Mouse (Mus musculus): ENCODE data around the gene Pabpn1l.
A peak's percentile ranks its signal among the peaks of the same experiment; 100 is the strongest.

Gene Pabpn1l

GRCm38 (mm10) chr8:122616181-122616905 lies 6.2 kb downstream of the Pabpn1l start:
- peak; percentile 46 to 58 for DNase-seq

DNA sequence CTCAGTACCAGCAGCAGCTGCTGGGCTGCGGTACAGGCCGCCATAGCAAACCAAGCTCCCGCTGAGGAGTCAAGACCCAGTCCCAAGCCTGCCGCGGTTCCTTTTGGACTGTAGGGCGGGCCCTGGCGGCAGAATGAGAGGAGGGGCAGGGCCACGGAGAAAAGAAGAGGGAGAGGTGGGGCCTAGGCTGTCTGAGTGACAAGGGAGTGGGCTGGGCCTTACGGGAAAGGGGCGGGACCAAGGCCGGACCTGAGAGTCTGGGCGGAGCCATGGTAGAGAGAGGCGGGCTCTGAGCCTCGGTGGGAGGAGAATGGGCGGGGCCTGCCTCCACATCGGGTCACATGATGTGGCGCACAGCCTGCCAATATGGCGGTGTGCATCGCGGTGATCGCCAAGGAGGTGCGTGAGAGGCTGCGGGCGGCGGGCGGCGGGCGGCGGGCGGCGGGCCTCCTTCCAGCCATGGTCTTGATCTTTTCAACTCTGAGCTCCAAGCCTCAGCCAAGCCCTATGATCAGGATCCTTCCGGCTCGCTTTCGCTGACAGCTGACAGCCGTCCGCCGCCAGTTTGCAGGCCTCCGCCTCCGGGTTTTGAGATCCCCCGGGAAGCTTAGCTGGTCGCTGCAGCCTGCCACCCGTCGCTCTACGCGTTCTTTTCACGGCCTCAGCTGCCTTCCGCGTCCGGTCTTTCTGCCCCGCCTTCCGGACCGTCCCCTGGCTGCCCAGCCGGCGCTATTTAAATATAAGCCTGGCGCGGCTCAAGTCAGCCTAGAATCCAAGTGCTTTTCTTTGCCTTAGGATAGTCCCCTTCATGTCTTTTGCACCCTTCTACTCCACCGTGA lies 11.0 kb downstream of the Pabpn1l start, which contains the start of the genes Galns and Trappc2l:
Gene Galns (minus strand): TSS at position 169 of the 839 bp plus-strand sequence.
Gene Trappc2l (plus strand): TSS at position 346 of the 839 bp plus-strand sequence.
- DNase-seq, result peak; percentile 97 to 98

DNA sequence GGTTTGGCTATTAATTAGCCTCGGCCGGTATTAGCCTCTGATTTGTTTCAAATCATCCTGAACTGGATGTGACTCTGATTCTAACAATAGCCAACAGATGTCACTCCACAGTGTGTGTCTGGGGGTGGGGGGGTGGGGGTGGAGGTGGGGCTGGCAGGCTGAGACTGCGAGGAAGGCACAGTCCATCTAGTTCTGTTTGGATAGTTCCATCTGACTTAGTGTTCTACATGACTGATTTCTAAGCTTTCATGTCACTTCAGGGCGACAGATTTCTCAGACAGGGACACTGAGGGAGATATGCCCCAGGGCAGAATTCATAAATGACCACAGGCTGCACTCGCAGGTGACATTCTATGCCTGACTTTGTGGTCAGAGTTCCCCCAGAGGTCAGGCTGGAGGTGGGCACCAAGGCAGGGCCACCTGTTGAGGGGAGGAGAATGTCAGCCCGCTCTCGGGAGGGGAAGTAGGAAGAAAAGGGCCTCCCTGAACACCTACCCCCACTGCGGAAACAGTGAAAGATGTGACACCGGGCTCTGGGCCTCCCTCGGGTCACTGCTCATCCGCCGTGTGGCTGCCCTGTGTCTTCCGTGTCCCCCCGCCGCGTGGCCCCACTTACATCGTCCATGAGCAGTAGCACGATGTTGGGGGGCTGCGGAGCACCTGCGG lies 11.8 kb downstream of the Pabpn1l start:
- no peak for DNase-seq

GRCm38 (mm10) chr8:122610209-122610608 lies 12.3 kb downstream of the Pabpn1l start:
- no peak for DNase-seq

DNA sequence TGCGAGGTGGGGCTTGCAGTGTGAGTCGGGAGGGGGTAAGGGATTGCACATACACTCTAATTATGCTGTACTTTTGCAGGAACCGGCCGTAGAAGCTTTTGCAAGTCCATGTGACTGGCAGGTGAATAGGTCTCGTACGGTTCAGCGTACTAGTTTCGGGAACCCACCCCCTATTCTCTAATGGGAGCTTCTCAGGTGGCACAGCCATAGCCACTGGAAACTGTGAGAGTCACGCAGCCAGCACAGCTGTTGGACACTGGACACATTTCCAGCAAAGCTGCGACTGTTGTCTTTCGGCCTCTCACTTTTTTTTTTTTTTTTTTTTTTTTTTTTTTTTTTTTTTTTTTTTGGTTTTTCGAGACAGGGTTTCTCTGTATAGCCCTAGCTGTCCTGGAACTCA lies 15.7 kb downstream of the Pabpn1l start:
- DNase-seq, result no peak

DNA sequence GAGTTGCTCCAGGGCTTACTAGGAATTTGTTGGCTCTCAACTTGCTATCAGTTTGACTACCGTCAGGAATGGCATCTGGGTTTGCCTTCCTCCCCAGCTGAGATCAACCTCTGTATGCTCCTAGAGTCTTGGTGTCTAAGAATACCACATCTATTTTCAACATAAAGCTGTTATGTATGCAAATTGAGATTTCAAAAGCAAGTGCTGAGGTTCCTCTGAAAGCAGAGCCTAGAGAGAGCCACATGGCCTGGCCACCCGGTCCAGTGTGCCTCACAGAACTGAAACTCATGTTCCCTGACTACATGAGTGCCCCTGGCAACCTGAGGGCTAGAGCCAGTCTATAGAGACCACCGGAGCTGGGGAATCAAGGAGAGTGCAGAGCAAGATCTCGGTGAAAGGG lies 17.2 kb downstream of the Pabpn1l start:
- no peak for DNase-seq

DNA sequence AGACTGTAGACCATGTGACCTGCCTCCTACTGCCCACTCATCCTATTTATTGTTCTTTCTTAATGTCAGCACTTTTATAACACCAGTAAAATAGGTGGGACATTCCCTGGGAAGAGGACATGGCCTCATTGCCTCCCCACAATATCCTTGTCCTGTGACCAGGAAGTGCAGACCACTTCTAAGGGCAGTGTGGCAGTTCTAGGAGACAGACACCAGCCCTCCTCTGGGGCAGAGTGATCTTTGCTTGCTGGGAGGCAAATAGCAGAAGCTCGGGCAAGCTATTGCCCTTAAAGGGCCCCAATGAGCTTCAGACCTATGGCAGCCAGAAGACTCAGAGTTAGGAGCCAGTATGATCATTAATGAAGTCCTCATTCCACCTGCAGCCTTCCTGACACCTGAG lies 17.9 kb downstream of the Pabpn1l start:
- no peak for DNase-seq

DNA sequence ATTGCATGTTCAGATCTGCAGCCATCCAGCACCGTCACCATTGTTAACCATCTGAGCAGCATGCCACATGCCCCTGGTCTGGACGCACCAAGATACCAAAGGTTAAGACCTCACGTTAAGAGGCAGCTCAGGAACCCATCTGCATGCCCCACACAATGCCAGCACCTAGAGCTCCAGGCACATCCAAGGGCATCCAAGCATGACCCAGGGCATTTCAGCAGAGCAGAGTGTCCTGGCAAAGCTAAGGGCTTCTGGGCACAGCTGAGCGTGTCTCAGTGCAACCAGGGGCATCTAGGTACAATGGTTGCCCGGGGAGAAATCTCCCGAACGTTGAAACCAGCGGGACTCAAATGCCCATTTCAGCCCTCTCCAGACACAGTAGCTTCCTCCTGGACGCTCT lies 21.9 kb downstream of the Pabpn1l start:
- DNase-seq, result no peak

- DNase-seq, result no peak
Measured at GRCm38 (mm10) chr8:122596031-122596430, 26.5 kb downstream of the Pabpn1l start.

DNA sequence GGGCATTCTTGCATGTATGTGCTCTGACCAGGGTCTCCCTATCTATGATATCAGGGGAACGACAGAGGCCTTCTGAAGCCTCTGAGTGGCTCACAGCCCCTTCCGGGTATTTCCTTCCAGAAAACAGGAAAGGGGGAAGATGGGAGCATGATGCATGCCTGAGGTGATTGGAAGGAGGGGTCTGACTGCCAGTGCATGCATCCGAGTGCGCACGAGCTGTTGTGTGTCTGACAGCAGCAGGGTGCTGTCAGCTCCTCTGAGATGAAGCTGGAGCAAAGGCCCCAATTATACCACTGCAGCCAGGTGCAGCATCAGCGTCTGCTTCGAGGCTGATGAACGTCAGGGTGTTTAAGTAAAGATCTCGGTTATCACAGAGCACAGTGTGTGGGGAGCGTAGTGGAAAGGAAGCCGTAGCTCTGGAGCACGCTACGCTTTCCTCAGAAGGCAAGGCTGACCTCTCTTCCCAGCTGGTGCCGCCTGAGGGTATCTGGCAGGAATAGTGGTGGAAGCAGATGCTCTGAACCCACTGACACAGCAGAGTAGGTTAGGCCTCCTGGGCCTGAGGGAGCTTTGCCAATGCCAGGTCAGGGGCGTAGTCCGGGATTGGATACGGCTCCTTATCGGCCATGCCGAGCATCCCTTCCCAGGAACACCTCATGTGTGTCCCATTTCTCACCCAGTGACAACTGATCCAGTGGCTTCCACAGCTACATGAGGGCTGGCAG lies 28.6 kb downstream of the Pabpn1l start:
- no peak for DNase-seq

DNA sequence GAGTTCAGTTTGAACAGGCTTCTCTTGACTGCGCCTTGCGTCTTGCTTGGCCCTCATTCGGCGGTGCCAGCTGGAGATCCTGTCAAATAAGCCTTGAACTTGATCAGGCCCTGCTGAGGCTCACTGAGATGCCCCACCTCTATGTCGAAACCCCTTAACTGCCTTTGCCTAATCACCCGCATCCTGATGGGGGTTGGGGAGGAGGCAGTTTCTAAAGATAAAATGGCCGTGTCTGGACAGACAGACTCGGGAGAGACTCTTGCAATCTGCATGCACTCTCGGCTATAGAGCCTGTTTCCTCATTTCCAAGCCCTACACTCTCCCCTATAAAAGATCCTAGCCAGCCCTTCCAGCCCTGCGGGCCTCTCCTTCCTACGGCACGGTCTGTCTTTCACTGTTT lies 29.3 kb downstream of the Pabpn1l start:
- DNase-seq, result no peak

GRCm38 (mm10) chr8:122586749-122587148 lies 35.8 kb downstream of the Pabpn1l start:
- DNase-seq, result no peak

DNA sequence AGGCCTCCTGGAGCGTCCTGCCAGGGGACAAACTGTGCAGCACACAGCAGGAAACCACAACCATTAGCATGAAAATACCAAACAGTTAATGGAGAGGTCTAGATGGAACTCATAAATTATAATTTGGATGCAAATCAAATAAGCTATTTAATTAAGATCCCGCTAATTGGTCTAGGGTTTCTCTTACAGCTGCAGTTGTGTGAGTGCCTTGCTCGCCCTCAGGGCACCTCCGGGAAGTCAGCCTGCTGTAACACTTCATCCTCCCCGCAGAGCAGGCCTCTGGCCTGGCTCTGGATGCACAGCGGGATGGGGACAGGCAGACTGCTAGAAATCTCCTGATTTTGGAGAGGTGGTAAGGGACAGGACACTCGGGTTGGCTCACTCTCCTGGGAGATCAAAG lies 36.4 kb downstream of the Pabpn1l start:
- DNase-seq, result peak in 1 of 2 experiments; percentile 60

DNA sequence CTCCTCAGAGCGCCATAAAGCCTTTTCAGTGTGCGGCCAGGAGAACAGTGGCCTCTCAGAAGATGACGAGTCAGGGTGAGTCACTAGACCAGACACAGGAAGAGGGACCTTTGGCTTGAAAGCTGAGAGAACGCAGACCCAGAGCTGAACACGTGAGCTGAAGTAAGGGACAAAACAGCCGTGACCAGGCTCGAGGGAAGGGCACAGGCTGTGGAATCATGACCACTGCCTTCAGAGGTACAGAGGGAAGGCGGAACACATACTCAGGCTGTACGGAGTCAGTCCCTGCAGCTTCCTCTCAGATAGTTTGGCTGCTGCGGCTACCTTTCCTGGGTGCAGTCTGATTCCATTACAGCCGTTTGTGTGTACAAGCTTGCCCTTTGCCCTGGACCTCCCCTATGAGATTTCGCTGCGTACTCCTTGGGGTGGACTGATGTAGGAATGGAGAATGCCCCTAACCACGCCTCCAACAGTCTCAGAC lies 37.1 kb downstream of the Pabpn1l start:
- no peak for DNase-seq

DNA sequence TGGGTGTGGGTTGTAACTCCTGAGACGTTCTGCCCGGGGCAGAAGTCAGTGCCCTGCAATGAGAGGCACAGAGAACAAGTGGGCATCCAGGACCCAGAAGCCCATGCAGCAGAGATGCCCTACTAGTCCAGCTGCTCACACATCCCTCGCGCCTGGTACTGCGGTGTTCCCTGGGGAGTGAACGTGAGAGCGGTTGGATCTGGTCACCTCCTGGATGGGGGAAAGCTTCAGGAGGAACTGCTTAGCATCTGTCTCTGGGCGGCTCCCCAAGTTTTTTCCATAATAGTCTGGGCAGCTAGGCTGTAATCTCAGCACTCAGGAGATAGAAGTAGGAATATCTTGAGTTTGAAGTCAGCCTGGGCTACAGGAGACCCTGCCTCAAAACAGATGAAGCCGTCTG lies 37.6 kb downstream of the Pabpn1l start:
- no peak for DNase-seq

GRCm38 (mm10) chr8:122580926-122581325 lies 41.6 kb downstream of the Pabpn1l start:
- no peak for DNase-seq

- peak in 1 of 2 experiments; percentile 60 for DNase-seq
Measured at GRCm38 (mm10) chr8:122579196-122579595, 43.3 kb downstream of the Pabpn1l start.

- DNase-seq, result no peak
Measured at GRCm38 (mm10) chr8:122577116-122577515, 45.4 kb downstream of the Pabpn1l start.

GRCm38 (mm10) chr8:122576648-122577022 lies 45.9 kb downstream of the Pabpn1l start, which contains the start of gene Aprt:
Aprt (minus strand) TSS chr8:122576909.
- DNase-seq, result peak; percentile 96 to 97

GRCm38 (mm10) chr8:122575735-122576647 lies 46.5 kb downstream of the Pabpn1l start:
- DNase-seq, result no peak

- no peak for DNase-seq
Measured at GRCm38 (mm10) chr8:122575286-122575685, 47.3 kb downstream of the Pabpn1l start.

Data from kidney, postnatal 4 days (tissue).